Mouse (Mus musculus): Measurements from ENCODE around the gene Grm6.

DNA sequence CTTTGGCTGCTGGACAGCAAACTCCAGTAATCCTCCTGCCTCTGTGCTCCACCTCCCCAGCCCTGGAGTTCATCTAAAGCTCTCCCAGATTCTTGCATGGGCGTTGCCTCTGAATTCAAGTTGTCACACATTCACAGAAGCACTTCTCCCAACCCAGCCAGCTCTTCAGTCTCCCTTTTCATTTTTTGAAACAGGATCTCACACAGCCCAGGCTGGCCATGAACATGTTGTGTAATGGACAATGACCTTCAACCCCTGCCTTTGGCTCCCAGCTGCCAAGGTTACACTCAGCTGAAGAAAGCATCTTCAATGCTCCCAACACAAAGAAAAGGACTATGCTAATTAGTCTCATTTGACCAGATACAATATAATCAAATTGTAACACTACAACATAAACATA, 62.8 kb downstream of the Grm6 start:
- TF ChIP-seq CTCF (IDR thresholded peaks at IDR 0.05; ENCODE audit: extremely low read depth, insufficient read length, insufficient replicate concordance, low read depth, low read length) (no peak), POLR2A (IDR thresholded peaks at IDR 0.05; ENCODE audit: low read depth, low read length) (no peak)

Data from small intestine, adult 2 months (tissue).